Mouse (Mus musculus) right cerebral cortex, postnatal 25 days (tissue): Measurements from ENCODE around the gene Syne3.

Source experiments
- DNase-seq: peaks from one replicate; pipeline ENCODE4 v3.0.0; 2022

The Syne3 gene

GRCm38 (mm10) chr12:105009370-105010212 lies at the start of gene Syne3:
TSS of gene Syne3 (minus strand) at chr12:105009809.
- DNase-seq, result peak; percentile 71

- no peak for DNase-seq
These were observed 45.7 kb upstream of the Syne3 start for GRCm38 (mm10) chr12:105055308-105055707.

- DNase-seq, result no peak
These were observed 44.4 kb upstream of the Syne3 start for GRCm38 (mm10) chr12:105054041-105054440.

GRCm38 (mm10) chr12:105050898-105051297 lies 41.3 kb upstream of the Syne3 start:
- DNase-seq, result peak; percentile 49

GRCm38 (mm10) chr12:105049813-105050212 lies 40.2 kb upstream of the Syne3 start:
- DNase-seq, result no peak

GRCm38 (mm10) chr12:105048301-105048863 lies 38.8 kb upstream of the Syne3 start:
- no peak for DNase-seq

GRCm38 (mm10) chr12:105044775-105045174 lies 35.2 kb upstream of the Syne3 start:
- no peak for DNase-seq

GRCm38 (mm10) chr12:105043081-105043480 lies 33.5 kb upstream of the Syne3 start:
- no peak for DNase-seq

- no peak for DNase-seq
These were observed 31.3 kb upstream of the Syne3 start for GRCm38 (mm10) chr12:105040950-105041349.

- DNase-seq, result no peak
These were observed 30.1 kb upstream of the Syne3 start for GRCm38 (mm10) chr12:105039578-105040289.

GRCm38 (mm10) chr12:105038918-105039317 lies 29.3 kb upstream of the Syne3 start:
- no peak for DNase-seq

GRCm38 (mm10) chr12:105038211-105038610 lies 28.6 kb upstream of the Syne3 start:
- DNase-seq, result no peak

GRCm38 (mm10) chr12:105034130-105034769 lies 24.6 kb upstream of the Syne3 start:
- no peak for DNase-seq

- no peak for DNase-seq
These were observed 23.5 kb upstream of the Syne3 start for GRCm38 (mm10) chr12:105032832-105033775.

- DNase-seq, result peak; percentile 100
These were observed 22.7 kb upstream of the Syne3 start, which contains the start of gene Glrx5 for GRCm38 (mm10) chr12:105032147-105032831. TSS of gene Glrx5 (plus strand) at chr12:105032688.

- no peak for DNase-seq
These were observed 21.8 kb upstream of the Syne3 start for GRCm38 (mm10) chr12:105031081-105032058.

GRCm38 (mm10) chr12:105029890-105030289 lies 20.3 kb upstream of the Syne3 start:
- no peak for DNase-seq

GRCm38 (mm10) chr12:105027323-105027991 lies 17.8 kb upstream of the Syne3 start:
- peak; percentile 61 for DNase-seq

GRCm38 (mm10) chr12:105025947-105026586 lies 16.5 kb upstream of the Syne3 start:
- no peak for DNase-seq
